Mouse (Mus musculus): ENCODE data around the gene Hmcn1.
A peak's percentile ranks its signal among the peaks of the same experiment; 100 is the strongest.

Gene Hmcn1

DNA sequence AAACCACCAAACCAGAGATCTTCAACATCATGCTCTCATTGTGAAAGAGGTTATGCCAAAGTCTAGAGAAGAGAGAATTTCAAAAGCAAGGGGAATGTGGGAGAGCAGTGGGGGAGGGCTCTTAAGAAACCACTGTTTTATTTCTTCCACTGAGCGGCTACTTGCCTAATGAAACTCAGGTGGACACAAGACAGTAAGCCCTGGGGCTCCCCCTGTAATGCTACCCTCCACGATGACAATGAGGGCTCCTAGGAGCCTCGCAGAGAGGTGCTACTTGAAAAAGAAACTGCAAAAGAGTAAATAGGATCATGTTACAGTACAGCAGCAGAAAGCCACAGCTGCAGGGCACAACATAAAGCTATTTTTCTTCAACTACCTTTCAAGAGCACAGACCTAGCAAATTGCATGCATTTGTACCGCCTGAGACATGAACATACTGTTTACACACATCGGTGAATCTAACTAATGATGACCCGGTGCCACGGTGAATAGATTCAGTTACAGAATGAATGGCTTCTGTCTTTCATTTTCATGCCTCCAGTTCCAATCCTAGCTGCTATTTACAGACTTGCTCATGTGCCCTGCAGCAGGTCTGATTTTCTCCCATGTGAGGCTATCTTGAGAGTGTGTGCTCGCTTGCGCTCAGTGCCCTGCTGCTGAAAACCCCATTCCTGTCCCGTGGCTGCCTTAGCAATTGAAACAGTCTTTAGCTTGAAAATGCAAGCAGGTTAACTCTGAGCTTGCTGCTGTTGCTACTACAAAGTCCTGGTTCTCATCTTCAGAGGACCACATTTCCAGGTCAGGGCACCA, 1.3 kb downstream of the Hmcn1 start:
- no peak for DNase-seq

DNA sequence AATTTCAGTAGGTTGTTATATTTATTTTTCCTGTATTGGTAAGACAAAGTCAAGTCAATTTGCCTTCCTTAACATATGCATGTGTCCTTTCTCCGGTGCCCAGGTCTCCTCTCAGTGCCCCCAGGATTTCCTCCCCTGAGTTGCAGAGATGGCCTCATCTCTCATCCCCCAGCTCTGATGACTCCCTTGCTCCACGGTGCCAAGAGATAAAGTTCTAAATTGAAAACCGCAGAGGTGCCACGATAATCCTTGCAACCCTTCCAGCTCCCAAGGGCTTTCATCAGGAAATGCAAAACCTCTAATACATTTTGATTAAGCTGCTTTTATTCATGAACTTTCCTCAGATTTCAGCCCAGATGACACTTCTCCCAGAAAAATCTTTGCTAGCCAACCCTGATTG, 8.3 kb downstream of the Hmcn1 start:
- no peak for DNase-seq

DNA sequence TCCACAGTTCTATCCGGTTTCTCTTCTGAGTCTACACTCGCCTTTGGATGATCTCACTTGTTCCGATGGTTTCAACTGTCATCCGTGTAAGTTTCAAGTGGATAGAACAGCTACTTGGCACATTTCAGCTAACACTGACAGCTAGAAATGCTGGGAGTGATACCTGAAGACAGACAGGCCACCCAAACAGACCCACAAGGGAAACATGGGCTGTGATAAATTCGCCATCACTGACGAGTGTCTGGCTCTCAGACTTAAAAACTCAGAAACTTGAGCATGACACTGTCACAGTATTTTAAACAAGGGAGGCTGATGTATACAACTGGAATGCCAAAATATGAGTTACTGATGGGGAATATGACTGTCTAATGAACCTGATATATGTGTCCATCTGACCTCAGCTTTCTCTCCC, 9.1 kb downstream of the Hmcn1 start:
- no peak for DNase-seq

DNA sequence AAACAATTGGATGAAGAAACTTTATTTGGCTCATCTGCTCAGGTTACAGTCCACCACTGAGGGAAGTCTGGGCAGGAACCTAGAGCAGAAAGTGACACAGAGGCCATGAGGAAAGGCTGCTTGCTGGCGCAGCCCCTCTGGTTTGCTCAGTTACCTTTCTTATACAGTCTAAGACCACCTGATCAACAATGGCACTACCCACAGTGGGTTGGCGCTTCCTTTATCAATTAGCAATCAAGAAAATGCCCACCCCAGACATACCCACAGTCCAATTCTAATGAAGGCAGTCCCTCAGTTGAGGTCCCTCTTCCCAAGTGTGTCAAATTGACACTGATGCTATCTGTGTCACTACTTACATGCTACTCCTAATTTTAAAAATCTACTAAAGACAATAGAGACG, 14.6 kb downstream of the Hmcn1 start:
- DNase-seq, result no peak

DNA sequence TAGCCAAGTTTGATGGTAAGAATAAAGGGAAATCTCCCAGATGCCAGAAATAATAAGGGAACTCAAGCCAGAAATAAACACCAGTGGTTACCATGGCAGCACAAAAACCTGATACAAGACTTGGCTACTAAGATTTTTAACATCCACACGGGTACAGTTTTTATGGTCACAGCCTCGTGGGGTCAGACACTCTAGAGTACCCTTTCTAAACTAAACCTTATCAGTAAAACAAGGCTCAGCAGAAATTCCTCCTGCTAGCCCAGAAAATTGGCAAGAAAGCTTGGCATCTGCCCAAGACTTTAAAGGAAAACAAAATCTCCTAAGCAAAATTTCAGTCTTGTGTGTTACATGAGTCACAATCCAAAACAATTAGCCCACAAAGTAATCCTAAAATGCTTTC, 17.0 kb downstream of the Hmcn1 start:
- peak; percentile 5 for DNase-seq

DNA sequence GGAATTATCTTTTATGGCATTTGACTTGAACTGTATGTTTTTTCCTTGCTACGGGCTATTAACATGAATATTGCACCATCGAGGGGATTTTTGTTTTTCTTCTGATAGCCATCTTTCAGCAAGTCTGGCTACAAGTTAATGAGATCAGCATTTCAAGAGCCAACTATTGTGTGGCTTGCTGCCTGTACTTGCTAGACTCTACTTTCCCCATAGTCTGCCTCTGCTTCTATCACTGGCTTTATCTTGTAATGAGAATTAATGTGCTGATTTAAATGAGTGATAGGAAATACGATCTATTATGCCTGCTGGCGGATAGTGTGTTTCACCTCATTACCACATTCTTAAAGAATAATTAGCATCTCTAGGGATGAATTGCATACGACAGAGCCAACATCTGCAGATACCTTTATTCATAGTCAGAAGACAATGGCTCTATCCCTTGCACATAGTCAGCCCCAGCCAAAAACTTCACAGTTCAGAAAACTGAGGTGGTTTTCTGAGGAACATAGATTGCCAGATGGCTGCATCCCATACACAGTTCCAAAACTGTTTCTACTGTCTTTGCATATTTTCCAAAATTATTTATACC, 33.7 kb downstream of the Hmcn1 start:
- DNase-seq, result no peak

DNA sequence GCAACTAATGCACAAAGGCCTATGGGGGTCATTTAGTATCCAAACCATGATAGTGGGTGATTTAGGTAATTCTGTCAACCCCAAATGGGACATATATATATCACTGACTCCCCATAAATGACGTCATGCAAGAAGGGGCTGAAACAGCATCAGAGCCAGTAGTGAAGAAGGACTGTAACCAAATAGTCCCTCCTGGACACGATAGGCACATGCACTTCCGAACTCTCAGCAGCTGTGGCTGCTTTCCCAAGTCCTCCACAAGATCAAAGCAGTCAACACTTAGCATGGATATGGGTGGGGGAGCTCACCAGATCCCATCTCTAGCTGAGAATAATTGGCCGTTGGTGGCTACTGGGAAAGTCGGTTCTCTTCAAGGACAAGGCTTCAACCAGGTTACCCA, 42.2 kb downstream of the Hmcn1 start:
- DNase-seq, result no peak

DNA sequence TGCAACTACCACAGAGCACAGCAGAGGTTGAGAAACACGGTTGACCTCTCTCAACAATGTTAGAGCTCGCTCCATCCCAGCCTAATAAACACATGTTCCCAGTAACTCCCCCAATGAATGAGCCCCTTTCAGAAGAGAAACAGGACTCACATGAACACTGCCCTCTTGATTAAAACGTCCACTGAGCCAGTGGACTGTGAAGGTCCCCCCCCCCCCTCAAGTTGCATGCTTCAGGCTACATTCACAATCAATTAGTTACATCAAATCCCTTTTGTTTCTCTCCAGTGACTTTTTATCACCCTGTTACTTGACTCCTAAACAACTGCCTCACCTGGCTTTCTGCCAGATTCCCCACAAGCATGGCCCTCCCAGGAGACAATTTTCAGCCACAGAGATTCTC, 43.2 kb downstream of the Hmcn1 start:
- no peak for DNase-seq

DNA sequence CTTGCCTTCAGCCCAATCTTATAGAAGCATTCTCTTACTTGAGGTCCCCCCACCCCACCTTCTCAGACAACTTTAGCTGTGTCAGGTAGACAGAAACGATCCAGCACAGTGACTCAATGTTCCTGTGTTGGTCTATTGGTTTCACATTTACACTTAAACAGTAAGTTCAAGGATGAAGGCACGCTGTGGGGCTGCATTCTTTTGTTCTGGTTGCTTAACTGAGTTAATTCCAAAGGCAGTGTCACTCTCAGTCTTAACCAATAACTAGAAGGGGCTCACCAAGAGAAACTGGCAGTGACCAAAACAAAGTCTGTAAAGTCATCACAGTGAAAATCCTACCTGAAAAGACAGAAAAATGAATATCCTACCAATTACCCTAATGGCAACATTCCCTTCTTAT, 44.3 kb downstream of the Hmcn1 start:
- DNase-seq, result no peak

DNA sequence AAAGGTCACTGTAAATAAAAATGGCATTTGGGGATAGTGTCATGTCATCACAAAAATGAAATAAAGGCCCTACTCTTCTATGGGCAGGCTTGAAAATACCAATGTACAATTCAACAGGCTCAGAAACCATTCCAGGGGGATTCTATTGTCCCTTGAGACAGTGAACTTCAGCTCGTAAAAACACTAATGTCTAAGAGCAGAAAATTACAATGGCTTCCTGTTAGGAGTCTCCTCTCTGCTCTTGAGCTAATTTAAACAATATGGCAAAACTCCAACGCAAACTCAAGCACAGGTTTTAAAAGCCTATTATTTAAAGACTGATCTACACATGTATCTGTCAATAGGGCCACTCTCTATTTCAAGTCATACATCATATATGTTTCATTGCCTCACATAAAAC, 49.6 kb downstream of the Hmcn1 start:
- no peak for DNase-seq

DNA sequence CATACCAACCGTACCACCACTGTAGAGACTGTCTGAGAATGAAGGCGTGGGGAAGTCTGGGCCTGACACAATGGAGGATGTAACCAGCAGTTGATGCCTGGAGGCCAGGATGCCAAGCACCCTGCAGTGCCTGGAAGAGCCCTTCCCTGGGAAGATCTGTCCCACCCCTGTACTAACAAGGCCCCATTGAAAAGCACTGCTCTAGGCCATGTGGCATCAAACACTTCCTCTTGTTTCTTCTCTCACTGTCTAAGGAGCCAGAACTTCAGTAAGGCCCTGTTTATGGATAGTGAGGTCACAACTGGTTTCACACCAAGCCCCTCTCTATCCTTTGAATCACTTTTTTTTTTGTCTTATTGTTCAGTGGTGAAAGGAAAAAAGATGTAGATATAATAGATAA, 51.1 kb downstream of the Hmcn1 start:
- DNase-seq, result no peak

DNA sequence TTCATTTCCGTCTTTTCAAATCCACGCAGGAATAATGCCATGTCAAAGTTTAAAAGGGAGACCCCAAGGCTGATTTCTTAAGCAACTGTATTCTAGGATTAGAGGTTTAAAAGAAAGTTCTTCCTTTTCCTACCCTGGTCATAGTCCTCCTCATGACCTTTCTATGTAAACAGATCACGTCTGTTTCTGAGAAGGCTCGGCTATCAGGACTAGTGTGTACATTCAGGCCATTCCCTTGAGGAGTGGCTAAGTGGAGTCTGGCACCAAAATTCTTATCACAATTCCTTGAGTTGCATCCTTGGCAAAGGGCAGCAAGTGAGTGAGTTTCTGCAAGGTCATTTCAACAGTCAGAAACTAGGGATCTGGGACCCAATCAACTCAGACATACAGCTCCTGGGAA, 56.4 kb downstream of the Hmcn1 start:
- DNase-seq, result no peak

DNA sequence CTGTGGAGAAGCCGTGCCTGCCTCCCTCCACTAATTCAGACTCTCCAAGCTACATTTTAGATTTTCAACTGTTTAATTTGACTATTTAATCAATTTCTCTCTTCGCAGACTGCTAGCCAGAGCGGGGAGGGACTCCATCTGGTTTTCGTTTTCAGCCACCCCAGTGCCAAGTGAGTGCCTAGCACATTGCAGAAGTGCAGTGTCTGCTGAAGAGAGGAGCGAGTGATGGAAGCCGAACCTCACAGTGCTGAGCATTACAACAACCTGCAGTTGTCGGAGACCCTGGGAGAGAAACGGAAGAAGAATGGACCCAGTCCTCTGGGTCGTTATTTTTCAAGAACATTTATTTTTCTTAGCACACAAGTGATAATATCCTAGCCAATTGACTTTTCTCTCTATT, 59.6 kb downstream of the Hmcn1 start:
- peak; percentile 77 for DNase-seq

DNA sequence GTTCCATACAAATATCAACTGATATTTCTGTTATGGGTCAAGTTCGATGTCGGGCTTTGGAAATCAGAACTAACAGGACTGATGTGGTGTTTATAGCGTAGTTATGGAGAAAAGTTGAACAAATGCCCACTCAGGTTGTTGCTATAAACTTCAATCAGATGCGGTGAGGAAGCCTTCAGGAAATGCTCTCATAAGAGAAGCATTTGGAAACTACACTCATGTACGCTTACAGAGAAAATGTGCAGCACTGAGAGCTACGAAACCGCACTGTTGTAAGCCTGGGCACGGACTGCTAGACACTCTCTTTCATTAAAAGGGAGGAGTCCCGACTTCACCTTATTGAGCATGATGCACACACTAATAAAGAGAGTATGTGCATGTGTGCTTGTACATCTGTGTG, 72.4 kb downstream of the Hmcn1 start:
- DNase-seq, result no peak

DNA sequence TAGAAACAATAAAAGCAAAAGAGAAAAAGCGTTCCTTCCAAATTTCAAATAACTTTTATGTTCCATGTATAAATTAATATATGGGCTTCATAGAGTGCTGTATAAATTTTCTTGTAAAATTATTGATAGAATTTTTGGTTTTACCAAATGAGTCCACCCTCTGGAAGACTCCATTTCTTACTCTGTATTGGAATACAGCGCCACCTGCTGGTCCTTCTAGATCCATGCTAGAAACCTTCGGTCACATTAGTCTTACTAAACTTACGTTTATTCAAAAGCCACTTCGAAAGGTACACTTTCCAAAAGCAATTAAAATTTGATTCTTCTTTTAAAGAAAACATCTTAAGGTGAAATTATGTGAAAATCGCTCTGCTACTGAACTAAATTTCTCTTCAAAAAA, 73.0 kb downstream of the Hmcn1 start:
- DNase-seq, result peak; percentile 11

DNA sequence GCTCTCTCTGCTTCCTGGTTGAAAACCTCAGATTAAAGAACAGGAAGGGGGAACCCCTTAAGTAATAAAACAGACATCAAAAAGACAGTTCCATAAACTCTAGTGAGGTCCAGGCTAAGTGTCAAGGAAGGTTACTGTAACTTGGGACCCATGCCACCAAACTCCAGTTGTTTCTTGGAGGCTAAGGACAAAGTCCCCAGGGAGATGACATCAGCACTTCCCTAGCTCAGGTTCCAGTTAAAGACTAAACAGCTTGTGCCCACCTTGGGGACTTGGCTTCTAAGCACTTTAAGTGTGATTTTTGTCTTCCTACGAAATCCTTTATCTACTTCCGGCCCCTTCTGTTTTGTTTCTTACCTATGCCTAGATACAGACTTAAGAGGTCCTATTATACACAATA, 78.3 kb downstream of the Hmcn1 start:
- DNase-seq, result no peak

DNA sequence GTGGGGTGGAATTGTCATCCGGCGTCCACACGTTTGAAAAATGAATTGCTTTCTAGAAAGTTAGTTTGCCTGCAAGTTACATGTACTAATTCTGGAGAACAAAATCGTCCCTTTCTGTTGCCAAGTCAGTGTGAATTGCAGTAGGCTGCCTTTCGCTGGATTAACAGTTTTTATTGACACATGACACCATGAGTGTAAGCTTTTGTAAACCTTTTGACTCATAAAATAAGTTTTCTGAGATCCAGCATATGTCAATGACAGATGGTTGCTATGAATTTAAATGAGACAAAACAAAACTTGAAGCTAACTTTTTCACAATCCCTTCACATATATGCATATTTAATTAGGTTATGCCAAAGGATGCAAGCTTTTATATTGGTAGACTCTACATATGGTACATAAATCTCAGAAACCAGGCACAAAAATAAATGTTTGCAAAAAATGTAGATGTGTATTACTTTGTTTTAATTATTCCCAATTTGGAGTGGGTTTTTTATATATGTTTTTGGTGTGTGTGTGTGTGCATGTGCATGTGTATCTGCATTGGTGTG, 79.6 kb downstream of the Hmcn1 start:
- DNase-seq, result no peak

DNA sequence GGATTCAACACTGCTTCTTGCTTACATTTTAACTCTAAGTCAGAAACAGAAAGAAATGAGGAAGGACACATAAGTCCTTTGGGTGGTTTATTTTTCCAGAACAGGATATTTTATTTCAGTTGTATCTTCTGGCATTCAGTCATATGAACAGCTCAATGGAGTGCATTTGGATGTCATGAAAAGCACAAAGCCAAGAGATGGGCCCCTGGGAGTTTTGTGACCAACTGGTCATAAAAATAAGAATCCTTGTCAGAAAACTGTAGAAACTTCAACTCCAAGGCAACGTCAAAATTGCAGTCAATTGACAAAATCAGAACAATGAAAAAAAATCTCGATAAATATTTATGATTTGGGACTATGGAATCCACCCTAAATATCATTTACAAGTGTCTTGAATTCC, 83.6 kb downstream of the Hmcn1 start:
- no peak for DNase-seq

DNA sequence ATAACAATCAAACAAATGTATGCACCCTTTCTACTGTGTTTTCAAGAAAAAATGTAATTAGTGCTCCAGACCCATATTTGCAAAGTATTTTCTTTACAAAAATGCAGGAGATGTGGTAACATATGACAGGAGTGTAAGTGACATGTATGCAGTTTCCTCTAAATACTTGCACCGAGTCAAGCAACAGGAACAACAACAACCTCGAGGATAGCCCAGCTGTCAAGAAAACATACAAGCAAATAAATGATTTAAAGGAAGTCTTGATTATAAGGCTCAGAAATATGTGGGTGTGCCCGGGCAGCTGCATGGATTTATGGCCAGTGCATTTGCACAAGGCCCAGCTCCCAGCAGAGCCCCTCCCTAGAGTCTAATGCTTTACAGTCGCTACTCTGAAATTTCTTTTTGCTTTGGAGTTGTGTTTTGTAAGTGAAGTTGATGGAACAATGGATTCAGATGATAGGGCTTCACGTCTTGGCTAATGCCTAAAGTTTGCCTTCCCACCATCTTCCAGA, 99.5 kb downstream of the Hmcn1 start:
- DNase-seq, result no peak

DNA sequence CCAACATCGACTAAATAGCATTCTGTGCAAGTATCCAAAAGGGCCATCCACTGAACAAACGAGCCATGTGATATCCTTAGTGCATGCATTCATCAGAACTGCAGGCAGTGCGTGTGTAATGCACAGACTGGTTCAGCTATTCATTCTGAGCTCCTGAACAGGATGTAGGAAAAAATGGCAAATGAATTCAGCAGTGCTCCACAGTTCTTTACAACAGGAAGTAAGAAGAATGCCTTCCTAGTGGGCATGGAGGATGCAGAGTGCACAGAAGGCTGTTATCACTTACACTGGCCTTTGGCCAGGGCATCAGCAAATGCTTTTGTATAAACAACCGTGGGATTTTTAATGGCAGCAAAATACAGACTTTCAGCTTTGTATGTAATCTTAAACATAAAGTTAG, 103.2 kb downstream of the Hmcn1 start:
- DNase-seq, result no peak

DNA sequence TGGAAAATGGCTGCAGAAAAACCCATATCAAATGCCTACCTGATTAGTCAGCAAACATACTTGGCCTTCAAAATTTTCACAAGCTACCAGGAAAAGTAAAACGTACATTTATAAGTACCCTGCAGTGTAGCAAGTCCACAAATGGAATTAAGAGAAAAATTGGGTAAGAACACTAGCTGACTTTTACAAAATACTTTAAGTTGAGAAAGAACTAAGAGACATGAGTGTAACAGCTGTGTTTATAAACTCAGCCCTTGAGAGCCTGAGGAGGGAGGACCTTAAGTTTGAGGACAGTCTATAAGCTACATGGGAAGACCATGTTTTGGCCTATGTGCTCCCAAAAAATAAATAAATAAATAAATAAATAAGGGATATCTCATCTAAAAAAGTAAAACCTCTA, 107.0 kb downstream of the Hmcn1 start:
- DNase-seq, result no peak

DNA sequence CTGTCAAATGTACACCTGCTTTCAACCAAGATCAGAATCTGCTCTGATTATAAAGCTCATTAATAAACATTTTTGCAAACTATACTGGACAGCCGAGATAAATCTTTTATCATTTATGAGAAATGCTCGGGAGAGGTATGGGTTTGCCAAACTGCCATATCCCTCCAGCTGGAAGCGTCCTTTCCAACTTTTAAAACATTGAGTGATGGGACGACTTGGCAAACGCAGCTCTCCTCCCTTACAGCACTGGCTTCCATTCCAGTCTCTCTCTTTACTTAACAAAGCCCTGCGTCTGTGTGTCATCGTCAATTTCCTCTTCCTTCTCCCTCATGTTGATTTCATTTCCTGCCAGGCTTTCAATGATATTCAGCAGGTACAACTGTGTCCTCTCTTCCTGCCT, 114.8 kb downstream of the Hmcn1 start:
- no peak for DNase-seq

DNA sequence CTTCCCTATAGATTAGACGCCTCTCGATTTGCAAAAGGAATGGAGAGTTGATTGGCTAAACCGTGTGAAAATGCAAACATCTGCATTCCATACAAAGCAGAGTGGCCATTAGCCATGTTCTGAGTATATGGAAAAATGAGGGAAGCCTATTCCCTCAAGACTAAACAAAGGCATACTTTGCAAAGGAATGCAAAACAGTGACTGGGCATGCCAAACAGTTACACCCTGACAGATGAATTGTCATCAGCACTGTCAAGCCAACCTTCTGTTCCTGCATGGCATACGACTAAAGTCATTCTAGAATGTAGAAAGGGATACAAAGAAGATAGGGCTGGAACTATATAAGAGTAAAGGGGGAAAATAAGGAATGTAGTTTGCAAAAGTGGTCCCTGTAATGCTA, 115.3 kb downstream of the Hmcn1 start:
- peak; percentile 18 for DNase-seq

DNA sequence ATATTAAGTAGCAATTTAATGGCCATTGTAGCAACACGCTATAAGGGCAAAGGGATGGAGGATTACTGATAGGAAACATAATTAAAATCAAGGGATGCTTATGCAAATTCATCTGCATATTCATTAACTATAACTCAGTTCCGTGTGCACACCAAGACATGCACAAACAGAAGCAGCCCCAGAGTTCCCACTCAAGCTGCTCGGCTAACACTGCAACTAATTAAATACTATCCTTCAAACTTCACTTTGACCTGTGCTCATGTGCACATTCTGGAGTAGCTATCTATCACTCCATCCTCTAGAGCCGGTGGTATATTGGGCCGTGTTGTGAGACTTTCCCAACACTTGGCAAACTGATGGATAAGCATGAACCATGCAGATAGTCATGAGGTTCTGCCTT, 119.2 kb downstream of the Hmcn1 start:
- no peak for DNase-seq

DNA sequence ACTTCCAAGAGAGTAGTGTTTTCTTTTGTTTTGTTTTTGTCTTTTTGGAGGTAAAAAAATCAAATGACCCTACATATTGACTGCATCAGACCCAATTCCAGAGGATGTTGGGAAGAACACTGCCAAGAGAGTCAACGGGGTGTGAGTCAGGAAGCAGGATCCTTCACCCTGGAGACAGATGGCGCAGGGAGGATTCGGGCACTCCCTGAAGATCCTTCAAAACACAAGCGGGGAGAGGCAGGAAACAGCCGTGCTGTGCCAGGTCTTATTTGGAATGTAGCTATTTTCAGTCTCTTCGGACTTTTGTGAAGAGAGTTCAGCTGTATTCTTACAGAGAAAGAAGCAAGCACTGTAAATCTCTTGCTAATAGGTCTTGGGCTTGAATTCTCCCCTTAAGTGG, 120.0 kb downstream of the Hmcn1 start:
- DNase-seq, result no peak
